Mouse (Mus musculus) CH12.LX (cell line): ENCODE data around the gene Arpc5l. TPM values are rescaled to one million over a fixed set of nuclear protein-coding genes. Genes with fewer than 3 reads are reported as not detected.

Source experiments
- DNase-seq: peaks from one replicate; pipeline ENCODE4 v3.0.0-alpha.2; 2013; ENCODE audit errors: extremely low read depth
- H3K27ac ChIP-seq: 2 replicates; pipeline ENCODE4 v1.5.1; 2012; ENCODE audit warnings: low read depth, mild to moderate bottlenecking, control low read depth, moderate library complexity; ENCODE audit not compliant: insufficient read depth
- H3K27me3 ChIP-seq: replicated peaks from 2 replicates; pipeline ENCODE3; 2012; ENCODE audit warnings: inconsistent platforms
- H3K36me3 ChIP-seq, 2 experiments: replicated peaks in 1 of 2; 2 replicates each; pipeline versions ENCODE3 to v1.6.1; 2012; ENCODE audit warnings: inconsistent platforms in 1 of 2, low read length in 1 of 2, mild to moderate bottlenecking in 1 of 2, mixed read lengths in 1 of 2, moderate library complexity in 1 of 2; ENCODE audit not compliant: control insufficient read depth in 1 of 2, insufficient read depth in 1 of 2
- H3K4me1 ChIP-seq, 2 experiments: 2 replicates each; pipeline ENCODE4 v1.6.1; 2012; ENCODE audit warnings: inconsistent platforms in 1 of 2, moderate library complexity in 1 of 2; ENCODE audit not compliant: insufficient read depth in 2 of 2, control insufficient read depth in 1 of 2
- H3K4me2 ChIP-seq: 2 replicates; pipeline ENCODE4 v1.6.1; 2012; ENCODE audit warnings: low read depth, mild to moderate bottlenecking, control low read depth; ENCODE audit not compliant: poor library complexity, insufficient read depth, severe bottlenecking
- H3K4me3 ChIP-seq, 3 experiments: fragments of 150-350 bp in 1 of 3; sonication (generic) in 1 of 3; replicated peaks in 1 of 3; 2 replicates each; pipeline versions ENCODE3 to v1.5.1; 2011 to 2012; ENCODE audit warnings: low read depth in 2 of 3, low read length in 2 of 3, mild to moderate bottlenecking in 2 of 3, moderate library complexity in 2 of 3, control low read depth in 1 of 3, improper control_type of control experiment in 1 of 3, inconsistent platforms in 1 of 3, mixed read lengths in 1 of 3; ENCODE audit not compliant: poor library complexity in 1 of 3
- H3K79me2 ChIP-seq: replicated peaks from 2 replicates; pipeline ENCODE4 v1.6.1; 2012; ENCODE audit warnings: mild to moderate bottlenecking, moderate library complexity; ENCODE audit not compliant: control insufficient read depth, poor library complexity, insufficient read depth, severe bottlenecking; ENCODE audit errors: extremely low read depth
- H3K9ac ChIP-seq: 2 replicates; pipeline ENCODE4 v1.6.1; 2012; ENCODE audit warnings: low read depth, mild to moderate bottlenecking, control low read depth, moderate library complexity; ENCODE audit not compliant: insufficient read depth
- H3K9me3 ChIP-seq: replicated peaks from 2 replicates; pipeline ENCODE3; 2012; ENCODE audit warnings: low read length, inconsistent platforms, mixed read lengths
- BHLHE40 ChIP-seq: IDR thresholded peaks from 2 replicates; pipeline ENCODE4 v1.6.1; 2011; ENCODE audit warnings: mild to moderate bottlenecking, low read depth, low read length, improper control_type of control experiment
- CHD2 ChIP-seq: IDR thresholded peaks from 2 replicates; pipeline ENCODE4 v1.6.1; 2011; ENCODE audit warnings: low read length, improper control_type of control experiment
- CTCF ChIP-seq, 2 experiments: IDR thresholded peaks in 1 of 2; conservative IDR thresholded peaks in 1 of 2; 2 replicates each; pipeline ENCODE4 v1.5.1; 2011 to 2012; ENCODE audit warnings: low read depth in 2 of 2, low read length in 2 of 2, improper control_type of control experiment in 1 of 2, inconsistent platforms in 1 of 2, mild to moderate bottlenecking in 1 of 2, moderate library complexity in 1 of 2
- E2F4 ChIP-seq: IDR thresholded peaks from 2 replicates; pipeline ENCODE4 v1.6.1; 2011; ENCODE audit warnings: low read depth, low read length, improper control_type of control experiment; ENCODE audit not compliant: insufficient replicate concordance
- ELF1 ChIP-seq: IDR thresholded peaks from 2 replicates; pipeline ENCODE4 v1.6.1; 2014; ENCODE audit warnings: low read depth, mild to moderate bottlenecking, inconsistent platforms, low read length, improper control_type of control experiment
- EP300 ChIP-seq: IDR thresholded peaks from 2 replicates; pipeline ENCODE4 v1.6.1; 2011; ENCODE audit warnings: low read length, improper control_type of control experiment
- ETS1 ChIP-seq: conservative IDR thresholded peaks from 2 replicates; pipeline ENCODE4 v1.6.1; 2012; ENCODE audit warnings: low read depth, mild to moderate bottlenecking, inconsistent platforms, low read length, improper control_type of control experiment, moderate library complexity
- GABPA ChIP-seq: IDR thresholded peaks from 2 replicates; pipeline ENCODE4 v1.6.1; 2012; ENCODE audit warnings: low read depth, low read length, improper control_type of control experiment, inconsistent platforms; ENCODE audit not compliant: insufficient replicate concordance
- KAT2A ChIP-seq: IDR thresholded peaks from 2 replicates; pipeline ENCODE4 v1.6.1; 2012; ENCODE audit warnings: low read length, improper control_type of control experiment, inconsistent platforms; ENCODE audit not compliant: insufficient replicate concordance
- MAFK ChIP-seq: IDR thresholded peaks from 2 replicates; pipeline ENCODE4 v1.6.1; 2011; ENCODE audit warnings: low read length, improper control_type of control experiment; ENCODE audit not compliant: insufficient replicate concordance
- MAX ChIP-seq: IDR thresholded peaks from 2 replicates; pipeline ENCODE4 v1.6.1; 2011; ENCODE audit warnings: low read length, improper control_type of control experiment
- MYC ChIP-seq: IDR thresholded peaks from 2 replicates; pipeline ENCODE4 v1.6.1; 2011; ENCODE audit warnings: low read depth, mild to moderate bottlenecking, improper control_type of control experiment, low read length
- NELFE ChIP-seq: IDR thresholded peaks from 2 replicates; pipeline ENCODE4 v1.6.1; 2011; ENCODE audit warnings: low read depth, low read length, improper control_type of control experiment
- NRF1 ChIP-seq: IDR thresholded peaks from 2 replicates; pipeline ENCODE4 v1.6.1; 2014; ENCODE audit warnings: low read depth, mild to moderate bottlenecking, inconsistent platforms, low read length, improper control_type of control experiment, moderate library complexity
- PAX5 ChIP-seq: IDR thresholded peaks from 2 replicates; pipeline ENCODE4 v1.6.1; 2012; ENCODE audit warnings: low read length, inconsistent platforms, mixed read lengths
- POLR2AphosphoS2 ChIP-seq: IDR thresholded peaks from 2 replicates; pipeline ENCODE4 v1.6.1; 2011; ENCODE audit warnings: low read depth, low read length, improper control_type of control experiment
- SIN3A ChIP-seq: IDR thresholded peaks from 2 replicates; pipeline ENCODE4 v1.6.1; 2012; ENCODE audit warnings: low read length, improper control_type of control experiment, inconsistent platforms
- TBP ChIP-seq: conservative IDR thresholded peaks from 2 replicates; pipeline ENCODE4 v1.6.1; 2011; ENCODE audit warnings: low read depth, low read length, improper control_type of control experiment
- TCF12 ChIP-seq: IDR thresholded peaks from 2 replicates; pipeline ENCODE4 v1.6.1; 2014; ENCODE audit warnings: low read depth, mild to moderate bottlenecking, inconsistent platforms, low read length, improper control_type of control experiment
- UBTF ChIP-seq: IDR thresholded peaks from 2 replicates; pipeline ENCODE4 v1.6.1; 2012; ENCODE audit warnings: low read depth, mild to moderate bottlenecking, inconsistent platforms, low read length, improper control_type of control experiment, moderate library complexity
- USF1 ChIP-seq: IDR thresholded peaks from 2 replicates; pipeline ENCODE4 v1.6.1; 2014; ENCODE audit warnings: low read depth, mild to moderate bottlenecking, inconsistent platforms, low read length, improper control_type of control experiment
- ZC3H11A ChIP-seq: IDR thresholded peaks from 2 replicates; pipeline ENCODE4 v1.6.1; 2012; ENCODE audit warnings: low read depth, mild to moderate bottlenecking, inconsistent platforms, low read length, improper control_type of control experiment
- ZKSCAN1 ChIP-seq: IDR thresholded peaks from 2 replicates; pipeline ENCODE4 v1.6.1; 2012; ENCODE audit warnings: low read depth, inconsistent platforms, low read length, improper control_type of control experiment, borderline replicate concordance
- ZNF384 ChIP-seq: IDR thresholded peaks from 2 replicates; pipeline ENCODE4 v1.6.1; 2012; ENCODE audit warnings: low read depth, low read length, improper control_type of control experiment, inconsistent platforms
- dilution Hi-C: fragments of 300-500 bp; cut with MboI; formaldehyde crosslinking; loops from 2 replicates; pipeline ENCODE4 v1.14.3; 2020; ENCODE audit warnings: low sequenced_read_pairs; ENCODE audit not compliant: extremely low pct_unique_long_range_greater_than_20kb, extremely low pct_ligation_motif_present
- in situ Hi-C: fragments of 300-500 bp; cut with MboI; formaldehyde crosslinking; loops from 3 replicates; pipeline ENCODE4 v1.14.3; 2019; ENCODE audit warnings: low sequenced_read_pairs, low pct_ligation_motif_present, low pct_unique_long_range_greater_than_20kb, mixed read lengths
- polyA plus RNA-seq: library from polyadenylated mRNA; unstranded; fragments of >175 nt; gene quantifications from 2 replicates; pipeline ENCODE4 v1.2.1, GENCODE M21; 2012; ENCODE audit warnings: low read depth; ENCODE audit not compliant: insufficient read length
- total RNA-seq, 2 experiments: library from RNA; depleted of rRNA; stranded (reverse); fragments of 300-350 nt in 1 of 2; fragments of >200 nt in 1 of 2; gene quantifications; 2 replicates each; pipeline ENCODE4 v1.2.3; 2012 to 2014

Arpc5l gene
- total and polyA plus RNA-seq, 3 experiments: 139 to 300 (median 212) TPM

DNA sequence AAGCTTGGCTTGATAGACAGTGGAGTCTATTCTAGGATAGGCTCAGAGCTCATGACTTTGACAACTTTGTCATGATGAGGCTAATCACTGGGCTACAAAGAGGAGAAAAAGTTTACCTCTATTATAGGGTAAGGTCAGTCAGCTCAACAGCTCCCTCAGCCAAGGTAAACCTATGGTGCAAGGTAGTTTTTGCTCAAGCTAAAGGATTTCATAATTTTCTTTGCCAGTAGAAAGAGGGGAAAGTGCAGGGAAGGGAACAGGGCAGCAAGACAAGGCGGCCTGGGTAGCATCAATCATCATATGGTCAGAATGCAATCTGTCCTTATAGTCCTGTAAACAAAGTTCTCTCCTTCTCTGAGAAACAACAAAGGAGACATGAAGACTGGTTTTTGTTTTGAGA is 35.1 kb downstream of the Arpc5l start:
- no peak for DNase-seq
- dilution Hi-C loops: no loop called here

DNA sequence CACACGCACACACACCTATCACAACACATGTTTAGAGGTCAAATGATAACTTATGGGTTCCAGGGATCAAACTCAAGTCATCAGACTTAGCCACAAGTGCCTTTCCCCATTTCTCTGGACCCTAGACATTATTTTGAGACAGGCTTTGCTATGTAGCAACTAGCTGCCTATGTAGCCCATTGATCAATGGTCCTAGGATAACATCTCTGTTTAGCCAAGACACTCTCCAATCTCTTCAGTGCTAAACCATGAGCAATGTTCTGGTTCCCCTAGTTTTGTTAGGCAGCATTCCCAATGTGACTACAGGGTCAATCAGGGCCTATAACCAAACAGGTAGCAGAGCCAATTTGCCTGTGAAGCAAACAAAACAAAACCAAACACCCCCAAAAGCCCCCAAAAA is 43.4 kb downstream of the Arpc5l start:
- in situ Hi-C loops: no loop called here
- DNase-seq: no peak
- Histone ChIP-seq H3K4me2 (no peak overlapping the region), H3K9ac (no peak overlapping the region), H3K36me3 (peaks cover 37 to 82% of the 10 kb centered on the region in 2 experiments), H3K9me3 (no peaks in the 10 kb centered on the region)
- TF ChIP-seq NRF1 (no peak), ZKSCAN1 (no peak), ETS1 (no peak), POLR2AphosphoS2 (no peak), SIN3A (no peak), EP300 (no peak), ZNF384 (no peak), E2F4 (no peak), BHLHE40 (no peak), USF1 (no peak), MYC (no peak), CHD2 (no peak), GABPA (no peak), PAX5 (no peak), UBTF (no peak), MAX (no peak), ELF1 (no peak)
- TF ChIP-seq, all 38 proteins: peak for 0
- no peaks in the 10 kb centered on the region for H3K27me3 ChIP-seq
- no peaks in the 10 kb centered on the region for H3K4me1 ChIP-seq
- no peaks in the 10 kb centered on the region for H3K79me2 ChIP-seq
- dilution Hi-C loops: no loop called here
- H3K27ac ChIP-seq: no peak overlapping the region
- no peak overlapping the region for H3K4me3 ChIP-seq

More for the DNA sequence above, 35.1 kb downstream of the Arpc5l start:
- no peaks in the 10 kb centered on the region for H3K79me2 ChIP-seq
- H3K4me2 ChIP-seq: no peak overlapping the region
- peaks cover 29 to 77% of the 10 kb centered on the region in 2 experiments for H3K36me3 ChIP-seq
- in situ Hi-C loops: no loop called here
- no peaks in the 10 kb centered on the region for H3K27me3 ChIP-seq
- TF ChIP-seq MAFK (no peak), PAX5 (no peak), TBP (no peak), ZC3H11A (no peak), KAT2A (no peak), CTCF (conservative IDR thresholded peaks at IDR 0.05 in 1 of 2, IDR thresholded peaks at IDR 0.05 in 1 of 2; ENCODE audit: low read depth in 2 of 2, low read length in 2 of 2) (no peak), ZKSCAN1 (no peak), NELFE (no peak), TCF12 (no peak)
- TF ChIP-seq, all 38 proteins: peak for 0
- no peaks in the 10 kb centered on the region for H3K9me3 ChIP-seq
- H3K4me3 ChIP-seq: no peak overlapping the region
- H3K9ac ChIP-seq: no peak overlapping the region
- H3K4me1 ChIP-seq: no peaks in the 10 kb centered on the region
- H3K27ac ChIP-seq: no peak overlapping the region
